Mouse (Mus musculus) CD4-positive, CD25-positive, alpha-beta regulatory T cell, adult 2 months (primary cell): Measurements from ENCODE around the gene Olfr113.
"Not testable (repeated sequence)": the region's sequence is repeated elsewhere in the genome, so short reads cannot be mapped to it uniquely, and the experiment has no call there.

Experiments used
- DNase-seq: peaks from one replicate; pipeline ENCODE4 v3.0.0-alpha.2; 2012; ENCODE audit warnings: low read depth, low spot score

The Olfr113 gene

GRCm38 (mm10) chr17:37577563-37577962 lies at the start of gene Olfr113:
Gene Olfr113, minus strand, starts transcription at chr17:37577663.
- DNase-seq = no peak

- no peak for DNase-seq
Observed at GRCm38 (mm10) chr17:37627009-37627408, 49.5 kb upstream of the Olfr113 start, which contains the start of the genes Olfr115 and Olfr116. Gene Olfr115, minus strand, starts transcription at chr17:37627109. Gene Olfr116, minus strand, starts transcription at chr17:37627199.

GRCm38 (mm10) chr17:37592643-37593042 lies 15.2 kb upstream of the Olfr113 start, which contains the start of gene Olfr114:
Gene Olfr114, minus strand, starts transcription at chr17:37592743.
- no peak for DNase-seq

GRCm38 (mm10) chr17:37569351-37569750 lies 8.1 kb downstream of the Olfr113 start, which contains the start of gene Olfr112:
Gene Olfr112, minus strand, starts transcription at chr17:37569451.
- DNase-seq = no peak

GRCm38 (mm10) chr17:37558913-37559615 lies 18.4 kb downstream of the Olfr113 start:
- no peak for DNase-seq

- no peak for DNase-seq
Observed at GRCm38 (mm10) chr17:37543800-37544435, 33.5 kb downstream of the Olfr113 start.

GRCm38 (mm10) chr17:37541454-37542119 lies 35.9 kb downstream of the Olfr113 start:
- no peak for DNase-seq

- DNase-seq = not testable (repeated sequence)
Observed at GRCm38 (mm10) chr17:37538416-37538815, 39.0 kb downstream of the Olfr113 start.

- no peak for DNase-seq
Observed at GRCm38 (mm10) chr17:37535173-37535572, 42.3 kb downstream of the Olfr113 start.

GRCm38 (mm10) chr17:37525427-37525826 lies 52.0 kb downstream of the Olfr113 start:
- DNase-seq = not testable (repeated sequence)

GRCm38 (mm10) chr17:37524612-37525011 lies 52.9 kb downstream of the Olfr113 start:
- not testable (repeated sequence) for DNase-seq
